Mouse (Mus musculus): ENCODE measurements around the gene Zc3h12c. TPM values are rescaled to one million over a fixed set of nuclear protein-coding genes. Genes with fewer than 3 reads are reported as not detected.

Gene Zc3h12c
- total RNA-seq, 2 experiments from 2014 or later: 9.9 to 10.3 TPM

- peak in 1 of 2 experiments; percentile 67 for DNase-seq (ENCODE audit: low spot score in 2 of 2)
These were observed 888 bp downstream of the Zc3h12c start for GRCm38 (mm10) chr9:52167506-52167862.

- DNase-seq (ENCODE audit: low spot score in 2 of 2): no peak
These were observed 1.3 kb downstream of the Zc3h12c start for GRCm38 (mm10) chr9:52167084-52167483.

- DNase-seq (ENCODE audit: low spot score in 2 of 2): no peak
These were observed 2.7 kb downstream of the Zc3h12c start for GRCm38 (mm10) chr9:52165706-52166090.

- no peak for DNase-seq (ENCODE audit: low spot score in 2 of 2)
These were observed 3.2 kb downstream of the Zc3h12c start for GRCm38 (mm10) chr9:52165076-52165705.

- DNase-seq (ENCODE audit: low spot score in 2 of 2): no peak
These were observed 7.9 kb downstream of the Zc3h12c start for GRCm38 (mm10) chr9:52160512-52160911.

GRCm38 (mm10) chr9:52158561-52158960, 9.8 kb downstream of the Zc3h12c start:
- DNase-seq (ENCODE audit: low spot score in 2 of 2): no peak

- DNase-seq (ENCODE audit: low spot score in 2 of 2): no peak
These were observed 13.0 kb downstream of the Zc3h12c start for GRCm38 (mm10) chr9:52155417-52155816.

GRCm38 (mm10) chr9:52154253-52154652, 14.1 kb downstream of the Zc3h12c start:
- no peak for DNase-seq (ENCODE audit: low spot score in 2 of 2)

GRCm38 (mm10) chr9:52152076-52152826, 16.1 kb downstream of the Zc3h12c start:
- DNase-seq (ENCODE audit: low spot score in 2 of 2): no peak

- DNase-seq (ENCODE audit: low spot score in 2 of 2): no peak
These were observed 18.6 kb downstream of the Zc3h12c start for GRCm38 (mm10) chr9:52149768-52150167.

- no peak for DNase-seq (ENCODE audit: low spot score in 2 of 2)
These were observed 19.1 kb downstream of the Zc3h12c start for GRCm38 (mm10) chr9:52149286-52149685.

- no peak for DNase-seq (ENCODE audit: low spot score in 2 of 2)
These were observed 19.5 kb downstream of the Zc3h12c start for GRCm38 (mm10) chr9:52148831-52149230.

- DNase-seq (ENCODE audit: low spot score in 2 of 2): no peak
These were observed 20.1 kb downstream of the Zc3h12c start for GRCm38 (mm10) chr9:52148311-52148710.

- DNase-seq (ENCODE audit: low spot score in 2 of 2): no peak
These were observed 22.1 kb downstream of the Zc3h12c start for GRCm38 (mm10) chr9:52146241-52146640.

- DNase-seq (ENCODE audit: low spot score in 2 of 2): no peak
These were observed 35.6 kb downstream of the Zc3h12c start for GRCm38 (mm10) chr9:52132771-52133170.

GRCm38 (mm10) chr9:52130348-52130747, 38.0 kb downstream of the Zc3h12c start:
- DNase-seq (ENCODE audit: low spot score in 2 of 2): no peak

GRCm38 (mm10) chr9:52125225-52125624, 43.1 kb downstream of the Zc3h12c start:
- DNase-seq (ENCODE audit: low spot score in 2 of 2): no peak

GRCm38 (mm10) chr9:52119212-52119611, 49.2 kb downstream of the Zc3h12c start:
- no peak for DNase-seq (ENCODE audit: low spot score in 2 of 2)

- no peak for DNase-seq (ENCODE audit: low spot score in 2 of 2)
These were observed 55.3 kb downstream of the Zc3h12c start for GRCm38 (mm10) chr9:52113091-52113490.

GRCm38 (mm10) chr9:52110738-52111137, 57.6 kb downstream of the Zc3h12c start:
- no peak for DNase-seq (ENCODE audit: low spot score in 2 of 2)

- no peak for DNase-seq (ENCODE audit: low spot score in 2 of 2)
These were observed 61.2 kb downstream of the Zc3h12c start for GRCm38 (mm10) chr9:52107161-52107560.

- no peak for DNase-seq (ENCODE audit: low spot score in 2 of 2)
These were observed 62.9 kb downstream of the Zc3h12c start for GRCm38 (mm10) chr9:52105423-52105822.

- no peak for DNase-seq (ENCODE audit: low spot score in 2 of 2)
These were observed 64.2 kb downstream of the Zc3h12c start for GRCm38 (mm10) chr9:52104225-52104615.

Data from layer of hippocampus, postnatal 14 days (tissue).